Mouse (Mus musculus) E14TG2a.4 (cell line): Measurements from ENCODE around the gene Ccdc82.

Experiments used
- CTCF ChIP-seq: conservative IDR thresholded peaks from 2 replicates; pipeline ENCODE4 v1.5.1; 2014; ENCODE audit warnings: low read length
- NANOG ChIP-seq: IDR thresholded peaks from 2 replicates; pipeline ENCODE4 v1.6.1; 2014; ENCODE audit warnings: borderline replicate concordance, low read length, mixed read lengths
- POU5F1 ChIP-seq: IDR thresholded peaks from 2 replicates; pipeline ENCODE4 v1.6.1; 2014; ENCODE audit warnings: low read length, borderline replicate concordance

- TF ChIP-seq CTCF (no peak), NANOG (no peak), POU5F1 (no peak)
These were observed 1.3 kb downstream of the Ccdc82 start for GRCm38 (mm10) chr9:13248104-13248503.
